Mouse (Mus musculus): ENCODE measurements around the gene Mad2l2.

- TF ChIP-seq CTCF (IDR thresholded peaks at IDR 0.05; ENCODE audit: borderline replicate concordance, extremely low read depth, insufficient read depth, insufficient read length) (no peak), POLR2A (IDR thresholded peaks at IDR 0.05; ENCODE audit: borderline replicate concordance, extremely low read depth, insufficient read depth, insufficient read length, poor library complexity, severe bottlenecking) (no peak)
These were observed 45.9 kb upstream of the Mad2l2 start for GRCm38 (mm10) chr4:148084261-148084714.
